Mouse (Mus musculus) forebrain, postnatal 0 days (tissue): ENCODE results near the gene Cpa4. TPM values are rescaled to one million over a fixed set of nuclear protein-coding genes. Genes with fewer than 3 reads are reported as not detected.

Source experiments
- ATAC-seq: fragments of 200-750 bp; cut with Nextera tagmentation; 2 replicates; pipeline ENCODE4 v1.8.0; 2017; ENCODE audit warnings: mild to moderate bottlenecking, moderate library complexity
- DNase-seq: peaks from one replicate; pipeline ENCODE4 v3.0.0-alpha.2; 2015
- H3K27ac ChIP-seq: fragments of 300-500 bp; sonication (generic); 2 replicates; pipeline ENCODE4 v1.5.1; 2014; ENCODE audit warnings: low read depth, mild to moderate bottlenecking, antibody characterized with exemption, low read length, moderate library complexity, mixed read lengths
- H3K27me3 ChIP-seq: fragments of 300-500 bp; sonication (generic); 2 replicates; pipeline ENCODE4 v1.6.1; 2014; ENCODE audit warnings: mild to moderate bottlenecking, low read length, mixed read lengths; ENCODE audit not compliant: insufficient read depth
- H3K36me3 ChIP-seq: fragments of 300-500 bp; sonication (generic); 2 replicates; pipeline ENCODE4 v1.6.1; 2014; ENCODE audit warnings: mild to moderate bottlenecking, moderate library complexity; ENCODE audit not compliant: insufficient read depth
- H3K4me1 ChIP-seq: fragments of 300-500 bp; sonication (generic); 2 replicates; pipeline ENCODE4 v1.6.1; 2014; ENCODE audit warnings: antibody characterized with exemption; ENCODE audit not compliant: insufficient read depth
- H3K4me2 ChIP-seq: fragments of 300-500 bp; sonication (generic); 2 replicates; pipeline ENCODE4 v1.6.1; 2014; ENCODE audit warnings: low read depth, mild to moderate bottlenecking, moderate library complexity
- H3K4me3 ChIP-seq: fragments of 300-500 bp; sonication (generic); 2 replicates; pipeline ENCODE4 v1.5.1; 2014; ENCODE audit warnings: low read depth, low read length, mixed read lengths
- H3K9ac ChIP-seq: fragments of 300-500 bp; sonication (generic); 2 replicates; pipeline ENCODE4 v1.6.1; 2014; ENCODE audit warnings: mild to moderate bottlenecking
- H3K9me3 ChIP-seq: fragments of 300-500 bp; sonication (generic); 2 replicates; pipeline ENCODE4 v1.6.1; 2016; ENCODE audit warnings: low read length
- CTCF ChIP-seq: sonication (generic); IDR thresholded peaks from 2 replicates; pipeline ENCODE4 v1.5.1; 2016; ENCODE audit warnings: antibody characterized with exemption, control low read depth, low read depth
- WGBS: fragments of 180-500 bp; shearing (Covaris S2); extraction: QIAGEN DNeasy Blood & Tissue Kit; methylation state at CpG from one replicate; pipeline ENCODE4 v1.1.7; 2014; 5-methylcytosine and 5-hydroxymethylcytosine counted together
- polyA plus RNA-seq: library from polyadenylated mRNA; unstranded; fragments of >200 nt; fragmentation: Nextera tagmentation; extraction: Ambion mirVana; gene quantifications from 2 replicates; pipeline ENCODE4 v1.2.1, GENCODE M21; 2015
- total RNA-seq: library from RNA; depleted of rRNA; stranded (reverse); fragments of >200 nt; gene quantifications from 2 replicates; pipeline ENCODE4 v1.2.3, GENCODE M21; 2014

Cpa4 gene
- total and polyA plus RNA-seq, 2 experiments from 2014 or later, result 0.38 to 0.88 TPM

- TF ChIP-seq CTCF, result no peak
- Histone ChIP-seq H3K36me3 (no peaks in the 10 kb centered on the region), H3K27ac (no peak overlapping the region), H3K9ac (no peak overlapping the region), H3K9me3 (no peaks in the 10 kb centered on the region), H3K4me3 (no peak overlapping the region), H3K4me2 (no peak overlapping the region), H3K4me1 (no peaks in the 10 kb centered on the region), H3K27me3 (no peaks in the 10 kb centered on the region)
- DNase-seq, result no peak
- ATAC-seq, result no peak
- WGBS, result 83% methylated on average over 5 of the region's 5 CpGs
Measured at GRCm38 (mm10) chr6:30538800-30539199, 29.4 kb upstream of the Cpa4 start.

GRCm38 (mm10) chr6:30541009-30541799 is 27.0 kb upstream of the Cpa4 start, which contains the start of gene Cpa2:
Gene Cpa2 (plus strand): TSS chr6:30541582.
- DNase-seq, result no peak
- no peaks in the 10 kb centered on the region for H3K4me1 ChIP-seq
- no peaks in the 10 kb centered on the region for H3K27me3 ChIP-seq
- no peak within 1 kb of the TSS for H3K4me3 ChIP-seq
- no peaks in the 10 kb centered on the region for H3K9me3 ChIP-seq
- H3K27ac ChIP-seq, result no peak within 1 kb of the TSS
- ATAC-seq, result no peak
- H3K36me3 ChIP-seq, result no peaks in the 10 kb centered on the region
- TF ChIP-seq CTCF, result no peak
- H3K4me2 ChIP-seq, result no peak within 1 kb of the TSS
- 87% methylated on average over 11 of the region's 11 CpGs for WGBS
- H3K9ac ChIP-seq, result no peak within 1 kb of the TSS

GRCm38 (mm10) chr6:30542277-30542676 is 25.9 kb upstream of the Cpa4 start:
- ATAC-seq (no peak), DNase-seq (no peak)
- H3K27me3 ChIP-seq, result no peaks in the 10 kb centered on the region

GRCm38 (mm10) chr6:30543077-30543476 is 25.1 kb upstream of the Cpa4 start:
- no peak for TF ChIP-seq CTCF
- Histone ChIP-seq H3K36me3 (no peaks in the 10 kb centered on the region), H3K9me3 (no peaks in the 10 kb centered on the region), H3K4me1 (peaks cover 11% of the 10 kb centered on the region; the same call in 1 of the 2 replicates), H3K4me2 (no peak overlapping the region), H3K4me3 (no peak overlapping the region), H3K9ac (no peak overlapping the region), H3K27ac (no peak overlapping the region), H3K27me3 (no peaks in the 10 kb centered on the region)
- ATAC-seq (no peak), DNase-seq (no peak)
- WGBS, result 54% methylated on average over 12 of the region's 12 CpGs

More at GRCm38 (mm10) chr6:30542277-30542676, 25.9 kb upstream of the Cpa4 start:
- no peak for TF ChIP-seq CTCF
- no peak overlapping the region for H3K27ac ChIP-seq
- no peaks in the 10 kb centered on the region for H3K36me3 ChIP-seq
- peaks cover 8% of the 10 kb centered on the region; the same call in 1 of the 2 replicates for H3K4me1 ChIP-seq
- no peak overlapping the region for H3K9ac ChIP-seq
- 85% methylated on average over 6 of the region's 6 CpGs for WGBS
- no peaks in the 10 kb centered on the region for H3K9me3 ChIP-seq
- H3K4me3 ChIP-seq, result no peak overlapping the region
- no peak overlapping the region for H3K4me2 ChIP-seq

- no peak for TF ChIP-seq CTCF
- Histone ChIP-seq H3K4me1 (peaks cover 16% of the 10 kb centered on the region), H3K9me3 (no peaks in the 10 kb centered on the region), H3K4me2 (no peak overlapping the region), H3K9ac (no peak overlapping the region), H3K27ac (no peak overlapping the region), H3K4me3 (no peak overlapping the region), H3K27me3 (no peaks in the 10 kb centered on the region), H3K36me3 (no peaks in the 10 kb centered on the region)
- DNase-seq (no peak), ATAC-seq (no peak)
- WGBS, result 35% methylated on average over 8 of the region's 8 CpGs
Measured at GRCm38 (mm10) chr6:30543851-30544250, 24.3 kb upstream of the Cpa4 start.

- peaks cover 20% of the 10 kb centered on the region for H3K4me1 ChIP-seq
- H3K9ac ChIP-seq, result no peak overlapping the region
- no peak overlapping the region for H3K4me2 ChIP-seq
- TF ChIP-seq CTCF, result no peak
- DNase-seq, result no peak
- H3K27me3 ChIP-seq, result no peaks in the 10 kb centered on the region
- ATAC-seq, result no peak
- H3K36me3 ChIP-seq, result no peaks in the 10 kb centered on the region
- no peak overlapping the region for H3K27ac ChIP-seq
- no peak overlapping the region for H3K4me3 ChIP-seq
- WGBS, result 83% methylated on average over 7 of the region's 7 CpGs
- H3K9me3 ChIP-seq, result no peaks in the 10 kb centered on the region
Measured at GRCm38 (mm10) chr6:30545689-30546088, 22.5 kb upstream of the Cpa4 start.

- TF ChIP-seq CTCF, result no peak
Measured at GRCm38 (mm10) chr6:30546571-30547273, 21.4 kb upstream of the Cpa4 start.

More at GRCm38 (mm10) chr6:30546571-30547273, 21.4 kb upstream of the Cpa4 start:
- WGBS, result 8% methylated on average over 17 of the region's 17 CpGs
- Histone ChIP-seq H3K4me2 (peak overlapping the region; percentile 53), H3K27ac (peak overlapping the region; percentile 88), H3K9me3 (no peaks in the 10 kb centered on the region), H3K4me3 (peak overlapping the region; percentile 22), H3K27me3 (no peaks in the 10 kb centered on the region), H3K36me3 (no peaks in the 10 kb centered on the region), H3K9ac (peak overlapping the region; percentile 36), H3K4me1 (peaks cover 28% of the 10 kb centered on the region)
- DNase-seq (peak; percentile 80), ATAC-seq (peak; percentile 75)
